Mouse (Mus musculus): Measurements from ENCODE around the gene Tnfsf8. TPM values are rescaled to one million over a fixed set of nuclear protein-coding genes. Genes with fewer than 3 reads are reported as not detected.

The Tnfsf8 gene
- total and polyA plus RNA-seq, 3 experiments = not detected

- Histone ChIP-seq H3K27ac (ENCODE audit: control insufficient read depth, low read depth, low read length) (no peak overlapping the region), H3K9me3 (replicated peaks; ENCODE audit: insufficient read depth, low read length) (no peaks in the 10 kb centered on the region), H3K79me2 (ENCODE audit: control insufficient read depth, insufficient read depth, low read length, poor library complexity) (no peaks in the 10 kb centered on the region), H3K4me1 (ENCODE audit: control insufficient read depth in 1 of 2, insufficient read depth in 2 of 2, low read length in 2 of 2) (no peaks in the 10 kb centered on the region), H3K9ac (ENCODE audit: control insufficient read depth, low read depth, low read length, poor library complexity, severe bottlenecking) (no peak overlapping the region), H3K36me3 (ENCODE audit: control insufficient read depth in 1 of 2, insufficient read depth in 2 of 2, low read length in 2 of 2) (no peaks in the 10 kb centered on the region), H3K4me3 (ENCODE audit: control insufficient read depth in 1 of 2, insufficient read depth in 1 of 2, low read depth in 2 of 2, low read length in 2 of 2) (no peak overlapping the region), H3K27me3 (ENCODE audit: control insufficient read depth in 1 of 2, insufficient read depth in 2 of 2, low read length in 2 of 2) (no peaks in the 10 kb centered on the region)
- DNase-seq (ENCODE audit: low read depth, low spot score) = no peak
- TF ChIP-seq MEF2A (IDR thresholded peaks at IDR 0.05; ENCODE audit: extremely low read depth, insufficient replicate concordance, low read depth, low read length, poor library complexity, severe bottlenecking) = no peak
- TF ChIP-seq NELFE (IDR thresholded peaks at IDR 0.05; ENCODE audit: low read depth, low read length) = no peak
- no peak for TF ChIP-seq SMC3 (IDR thresholded peaks at IDR 0.05; ENCODE audit: low read depth, low read length)
- TF ChIP-seq ELF1 (IDR thresholded peaks at IDR 0.05; ENCODE audit: low read depth, low read length) = no peak
- no peak for TF ChIP-seq USF2 (IDR thresholded peaks at IDR 0.05; ENCODE audit: borderline replicate concordance in 1 of 2, insufficient read depth in 1 of 2, low read depth in 1 of 2, low read length in 2 of 2)
- TF ChIP-seq HCFC1 (IDR thresholded peaks at IDR 0.05; ENCODE audit: low read depth, low read length) = no peak
- TF ChIP-seq ETS1 (IDR thresholded peaks at IDR 0.05; ENCODE audit: low read depth, low read length) = no peak
- TF ChIP-seq TAL1 (IDR thresholded peaks at IDR 0.05; ENCODE audit: low read length) = no peak
- no peak for TF ChIP-seq EP300 (IDR thresholded peaks at IDR 0.05; ENCODE audit: low read depth in 1 of 2, low read length in 2 of 2)
- no peak for TF ChIP-seq ZNF384 (IDR thresholded peaks at IDR 0.05; ENCODE audit: low read depth, low read length)
- TF ChIP-seq MAZ (IDR thresholded peaks at IDR 0.05; ENCODE audit: low read depth, low read length) = no peak
- TF ChIP-seq MYB (IDR thresholded peaks at IDR 0.05; ENCODE audit: low read depth, low read length) = no peak
- no peak for TF ChIP-seq ZMIZ1 (IDR thresholded peaks at IDR 0.05; ENCODE audit: low read depth, low read length)
- no peak for TF ChIP-seq JUND (IDR thresholded peaks at IDR 0.05; ENCODE audit: low read depth, low read length)
- no peak for TF ChIP-seq ZKSCAN1 (IDR thresholded peaks at IDR 0.05; ENCODE audit: low read depth, low read length)
- TF ChIP-seq MYC (IDR thresholded peaks at IDR 0.05; ENCODE audit: low read depth, low read length) = no peak
- TF ChIP-seq CTCF (IDR thresholded peaks at IDR 0.05 in 2 of 3, conservative IDR thresholded peaks at IDR 0.05 in 1 of 3; ENCODE audit: control insufficient read depth in 1 of 3, insufficient read depth in 1 of 3, low read depth in 2 of 3, low read length in 3 of 3, poor library complexity in 1 of 3, severe bottlenecking in 1 of 3) = no peak
- no peak for TF ChIP-seq GATA1 (IDR thresholded peaks at IDR 0.05; ENCODE audit: low read depth, low read length)
- no peak for TF ChIP-seq CHD1 (IDR thresholded peaks at IDR 0.05; ENCODE audit: low read depth, low read length)
Observed at GRCm38 (mm10) chr4:63842278-63842677, 18.9 kb downstream of the Tnfsf8 start.

- H3K36me3 ChIP-seq (ENCODE audit: control insufficient read depth in 1 of 2, insufficient read depth in 2 of 2, low read length in 2 of 2) = no peaks in the 10 kb centered on the region
- H3K27ac ChIP-seq (ENCODE audit: control insufficient read depth, low read depth, low read length) = no peak overlapping the region
- H3K9me3 ChIP-seq (replicated peaks; ENCODE audit: insufficient read depth, low read length) = no peaks in the 10 kb centered on the region
- no peaks in the 10 kb centered on the region for H3K79me2 ChIP-seq (ENCODE audit: control insufficient read depth, insufficient read depth, low read length, poor library complexity)
- H3K4me1 ChIP-seq (ENCODE audit: control insufficient read depth in 1 of 2, insufficient read depth in 2 of 2, low read length in 2 of 2) = no peaks in the 10 kb centered on the region
- no peak overlapping the region for H3K9ac ChIP-seq (ENCODE audit: control insufficient read depth, low read depth, low read length, poor library complexity, severe bottlenecking)
- TF ChIP-seq USF2 (IDR thresholded peaks at IDR 0.05; ENCODE audit: borderline replicate concordance in 1 of 2, insufficient read depth in 1 of 2, low read depth in 1 of 2, low read length in 2 of 2) (no peak), TCF12 (IDR thresholded peaks at IDR 0.05; ENCODE audit: low read depth, low read length) (no peak), RAD21 (IDR thresholded peaks at IDR 0.05; ENCODE audit: low read depth, low read length) (no peak), SMC3 (IDR thresholded peaks at IDR 0.05; ENCODE audit: low read depth, low read length) (no peak), TAL1 (IDR thresholded peaks at IDR 0.05; ENCODE audit: low read length) (no peak), CHD1 (IDR thresholded peaks at IDR 0.05; ENCODE audit: low read depth, low read length) (no peak), ELF1 (IDR thresholded peaks at IDR 0.05; ENCODE audit: low read depth, low read length) (no peak), MYB (IDR thresholded peaks at IDR 0.05; ENCODE audit: low read depth, low read length) (no peak), MAFK (IDR thresholded peaks at IDR 0.05; ENCODE audit: borderline replicate concordance, low read depth, low read length) (no peak), NRF1 (IDR thresholded peaks at IDR 0.05; ENCODE audit: insufficient read depth, low read depth, low read length, poor library complexity, severe bottlenecking) (no peak), MAZ (IDR thresholded peaks at IDR 0.05; ENCODE audit: low read depth, low read length) (no peak), POLR2A (IDR thresholded peaks at IDR 0.05; ENCODE audit: control insufficient read depth in 1 of 2, insufficient read depth in 1 of 2, low read depth in 1 of 2, low read length in 2 of 2, poor library complexity in 1 of 2) (no peak), GATA1 (IDR thresholded peaks at IDR 0.05; ENCODE audit: low read depth, low read length) (no peak), HCFC1 (IDR thresholded peaks at IDR 0.05; ENCODE audit: low read depth, low read length) (no peak), POLR2AphosphoS5 (IDR thresholded peaks at IDR 0.05; ENCODE audit: borderline replicate concordance, low read depth, low read length) (no peak), CHD2 (IDR thresholded peaks at IDR 0.05; ENCODE audit: low read length) (no peak), MAX (IDR thresholded peaks at IDR 0.05; ENCODE audit: low read length) (no peak), ZC3H11A (IDR thresholded peaks at IDR 0.05; ENCODE audit: low read depth, low read length) (no peak)
- no peak overlapping the region for H3K4me3 ChIP-seq (ENCODE audit: control insufficient read depth in 1 of 2, insufficient read depth in 1 of 2, low read depth in 2 of 2, low read length in 2 of 2)
- H3K27me3 ChIP-seq (ENCODE audit: control insufficient read depth in 1 of 2, insufficient read depth in 2 of 2, low read length in 2 of 2) = no peaks in the 10 kb centered on the region
- no peak for DNase-seq (ENCODE audit: low read depth, low spot score)
Observed at GRCm38 (mm10) chr4:63840457-63840856, 20.7 kb downstream of the Tnfsf8 start.
